Mouse (Mus musculus) liver, postnatal 0 days (tissue): ENCODE results near the gene Srbd1.

ENCODE experiments used
- CTCF ChIP-seq: sonication (generic); IDR thresholded peaks from 2 replicates; pipeline ENCODE4 v1.5.1; 2016; ENCODE audit warnings: antibody characterized with exemption, low read depth
- EP300 ChIP-seq: IDR thresholded peaks from 2 replicates; pipeline ENCODE4 v1.6.1; 2016; ENCODE audit warnings: antibody characterized with exemption, low read depth, mild to moderate bottlenecking

GRCm38 (mm10) chr17:86065833-86066232 lies 79.1 kb downstream of the Srbd1 start:
- TF ChIP-seq CTCF (no peak), EP300 (no peak)
